Mouse (Mus musculus) heart, postnatal 0 days (tissue): ENCODE measurements around the gene Gstt2.

Experiments used
- CTCF ChIP-seq: IDR thresholded peaks from 2 replicates; pipeline ENCODE4 v1.5.1; 2016; ENCODE audit warnings: antibody characterized with exemption, control low read depth, low read depth
- EP300 ChIP-seq: IDR thresholded peaks from 2 replicates; pipeline ENCODE4 v1.6.1; 2016; ENCODE audit warnings: antibody characterized with exemption, low read depth

- TF ChIP-seq CTCF: no peak
- no peak for TF ChIP-seq EP300
Measured at GRCm38 (mm10) chr10:75818641-75819040, 18.6 kb downstream of the Gstt2 start.
